Mouse (Mus musculus) T-helper 2 cell (primary cell): ENCODE results near the gene Tspan9.

Source experiments
- in situ Hi-C: fragments of 300-600 bp; cut with MboI, MseI; formaldehyde crosslinking; loops from one replicate; pipeline ENCODE4 v1.15.1; 2025; ENCODE audit warnings: high pct_unique_total_duplicates

Gene Tspan9

GRCm38 (mm10) chr6:127935105-127935504, 208.3 kb downstream of the Tspan9 start:
- in situ Hi-C loops = loop anchor here (10.0 kb wide), 1 partner anchor 1040 kb away; no protein-coding TSS in a partner anchor

GRCm38 (mm10) chr6:127933841-127934240, 209.6 kb downstream of the Tspan9 start:
- in situ Hi-C loops = loop anchor here (10.0 kb wide), 1 partner anchor 1041 kb away; no protein-coding TSS in a partner anchor

GRCm38 (mm10) chr6:127932697-127933096, 210.7 kb downstream of the Tspan9 start:
- in situ Hi-C loops = loop anchor here (10.0 kb wide), 1 partner anchor 1042 kb away; no protein-coding TSS in a partner anchor

GRCm38 (mm10) chr6:127928682-127929081, 214.7 kb downstream of the Tspan9 start:
- in situ Hi-C loops = no loop called here

- in situ Hi-C loops = no loop called here
These were observed 217.5 kb downstream of the Tspan9 start for GRCm38 (mm10) chr6:127925915-127926314.

- in situ Hi-C loops = no loop called here
These were observed 218.6 kb downstream of the Tspan9 start for GRCm38 (mm10) chr6:127924750-127925149.

GRCm38 (mm10) chr6:127923296-127923695, 220.1 kb downstream of the Tspan9 start:
- in situ Hi-C loops = no loop called here

GRCm38 (mm10) chr6:127921996-127922395, 221.4 kb downstream of the Tspan9 start:
- in situ Hi-C loops = no loop called here

GRCm38 (mm10) chr6:127920652-127921051, 222.7 kb downstream of the Tspan9 start:
- in situ Hi-C loops = no loop called here

GRCm38 (mm10) chr6:127919491-127919890, 223.9 kb downstream of the Tspan9 start:
- in situ Hi-C loops = loop anchor here (10.0 kb wide), 1 partner anchor 395 kb away; no protein-coding TSS in a partner anchor

GRCm38 (mm10) chr6:127917712-127918111, 225.7 kb downstream of the Tspan9 start:
- in situ Hi-C loops = loop anchor here (10.0 kb wide), 1 partner anchor 393 kb away; no protein-coding TSS in a partner anchor

GRCm38 (mm10) chr6:127916993-127917392, 226.4 kb downstream of the Tspan9 start:
- in situ Hi-C loops = loop anchor here (10.0 kb wide), 1 partner anchor 392 kb away; no protein-coding TSS in a partner anchor

GRCm38 (mm10) chr6:127912938-127913337, 230.5 kb downstream of the Tspan9 start:
- in situ Hi-C loops = loop anchor here (10.0 kb wide), 1 partner anchor 388 kb away; no protein-coding TSS in a partner anchor

GRCm38 (mm10) chr6:127911687-127912086, 231.7 kb downstream of the Tspan9 start:
- in situ Hi-C loops = loop anchor here (10.0 kb wide), 1 partner anchor 387 kb away; no protein-coding TSS in a partner anchor
